Mouse (Mus musculus): ENCODE measurements around the gene Adcy7.

DNA sequence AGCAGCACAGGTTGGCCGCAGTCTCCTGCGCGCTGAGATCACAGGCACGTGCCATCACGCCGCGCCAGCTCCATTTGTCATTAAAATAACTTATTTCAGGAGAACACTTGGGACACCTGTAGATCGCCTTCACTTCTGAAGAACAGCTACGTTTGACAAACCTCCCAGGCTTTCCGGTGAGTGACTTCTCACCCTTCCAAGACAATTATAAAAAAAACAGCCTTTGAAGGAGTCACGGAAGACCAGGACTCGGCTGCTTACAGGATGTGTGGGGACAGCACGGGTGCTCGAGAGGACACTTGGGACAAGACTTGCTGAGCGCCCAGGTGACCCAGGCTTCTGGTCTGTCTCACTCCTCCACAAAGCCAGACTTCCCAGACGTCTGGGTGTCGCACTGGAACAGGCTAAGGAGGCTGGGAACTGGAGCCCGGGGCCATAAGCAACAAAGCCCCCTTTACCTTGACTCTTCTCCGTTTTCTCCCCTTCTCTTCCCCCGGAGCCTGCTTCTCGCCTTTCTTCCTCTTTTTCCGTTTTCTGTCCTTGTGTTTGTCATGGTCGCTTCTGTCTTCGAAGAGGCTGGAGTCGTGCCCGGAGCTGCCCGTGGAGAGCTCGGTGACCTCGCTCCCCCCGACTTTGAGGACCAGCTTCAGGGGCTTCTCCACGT lies 89.0 kb downstream of the Adcy7 start:
- TF ChIP-seq CTCF (IDR thresholded peaks at IDR 0.05; ENCODE audit: low read depth), result no peak
- TF ChIP-seq EP300 (IDR thresholded peaks at IDR 0.05; ENCODE audit: low read depth), result no peak

All from liver, embryonic 14.5 days (tissue).